Mouse (Mus musculus): ENCODE measurements around the gene Cep57l1.

Cep57l1 gene

DNA sequence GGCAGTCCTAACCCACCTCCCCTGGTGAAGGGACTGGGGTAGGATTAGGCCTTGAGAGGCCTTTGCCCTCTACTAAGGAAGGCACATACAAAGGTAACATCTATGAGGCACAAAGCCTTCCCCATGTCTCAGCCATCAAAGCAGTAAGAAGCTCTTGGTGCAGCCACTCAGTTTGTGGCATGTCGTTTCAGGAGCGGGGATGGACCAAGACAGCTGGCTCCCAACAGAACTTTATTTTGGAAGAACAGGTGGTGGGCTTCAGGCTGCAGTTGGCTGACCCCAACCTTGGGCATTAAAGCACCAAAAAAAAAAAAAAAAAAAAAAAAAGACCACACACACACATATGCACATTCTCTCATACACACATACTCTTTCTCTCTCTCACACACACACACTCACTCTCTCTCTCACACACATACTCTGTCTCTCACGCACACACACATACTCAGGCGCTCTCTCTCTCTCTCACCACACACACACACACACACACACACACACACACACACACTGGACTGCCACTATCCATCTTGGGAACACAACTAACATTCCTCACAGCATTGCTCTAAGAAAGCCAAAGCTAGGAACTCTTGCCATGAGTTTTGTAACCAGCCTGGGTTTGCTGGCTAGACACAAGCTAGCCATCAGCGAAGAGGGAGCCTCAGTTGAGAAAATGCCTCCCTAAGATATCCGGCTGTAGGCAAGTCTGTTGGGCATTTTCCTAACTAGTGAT, 133.7 kb downstream of the Cep57l1 start:
- DNase-seq (ENCODE audit: low spot score) = no peak

DNA sequence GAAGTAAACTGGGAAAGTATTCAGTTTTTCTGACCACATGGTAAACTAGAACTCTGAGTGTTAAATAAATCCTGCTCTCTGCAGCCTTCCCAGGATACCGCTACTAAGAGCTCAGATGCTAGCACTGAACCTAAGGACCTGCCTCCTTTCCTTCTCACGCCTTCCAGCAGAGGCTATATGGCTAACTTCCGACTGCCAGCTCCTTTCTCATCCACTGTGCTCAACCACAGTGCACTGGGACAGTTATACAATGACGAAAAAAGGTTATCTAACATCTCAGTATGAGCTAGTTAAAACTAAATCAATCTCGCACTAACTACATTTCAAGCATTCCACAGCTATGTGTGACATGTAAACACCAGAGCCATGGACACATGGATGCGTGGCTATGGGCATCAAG, 134.4 kb downstream of the Cep57l1 start:
- no peak for DNase-seq (ENCODE audit: low spot score)

DNA sequence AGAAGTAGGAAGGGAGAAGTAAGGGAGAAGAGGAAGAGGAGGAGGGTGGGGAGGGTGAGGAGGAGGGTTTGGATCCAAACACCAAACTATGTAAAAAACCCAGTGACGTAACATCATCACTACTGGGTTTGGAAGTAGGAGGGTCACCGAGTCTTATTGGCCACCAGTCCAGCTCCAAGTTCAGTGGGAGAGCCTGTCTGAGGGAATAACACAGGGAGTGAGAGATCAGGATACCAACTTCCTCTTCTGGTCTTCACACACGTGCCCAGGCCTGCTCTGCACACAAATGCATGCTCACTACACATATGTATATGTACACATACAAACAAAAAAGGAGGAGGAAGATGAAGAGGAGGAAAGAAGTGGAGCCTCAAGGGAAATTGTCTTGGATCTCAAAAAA, 135.3 kb downstream of the Cep57l1 start:
- no peak for DNase-seq (ENCODE audit: low spot score)

DNA sequence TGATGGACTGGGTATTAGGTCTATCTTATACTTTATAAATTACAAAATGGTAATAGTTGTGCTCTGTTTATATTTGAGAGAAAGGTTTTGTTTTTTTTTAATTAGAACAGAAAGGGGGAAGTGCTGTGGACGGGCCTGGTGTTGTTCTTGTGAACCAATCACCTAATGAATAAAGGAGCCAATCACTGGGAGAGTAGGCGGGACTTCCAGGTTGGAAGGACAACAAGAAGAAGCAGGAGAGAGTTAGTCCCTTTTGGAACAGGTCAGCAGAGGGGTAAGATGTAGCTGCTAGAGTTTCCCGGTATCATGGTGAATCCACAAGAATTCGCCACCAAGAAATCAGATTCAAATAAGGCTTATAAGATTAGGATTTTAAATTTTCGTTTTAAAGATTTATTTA, 139.5 kb downstream of the Cep57l1 start:
- DNase-seq (ENCODE audit: low spot score) = no peak

All from MN1 (cell line).